Mouse (Mus musculus) ES-CJ7 (cell line): ENCODE measurements around the gene Cdk2.
A peak's percentile ranks its signal among the peaks of the same experiment; 100 is the strongest.

Source experiments
- DNase-seq: peaks from one replicate; pipeline ENCODE4 v3.0.0; 2011; ENCODE audit warnings: low read depth, low spot score

Gene Cdk2

DNA sequence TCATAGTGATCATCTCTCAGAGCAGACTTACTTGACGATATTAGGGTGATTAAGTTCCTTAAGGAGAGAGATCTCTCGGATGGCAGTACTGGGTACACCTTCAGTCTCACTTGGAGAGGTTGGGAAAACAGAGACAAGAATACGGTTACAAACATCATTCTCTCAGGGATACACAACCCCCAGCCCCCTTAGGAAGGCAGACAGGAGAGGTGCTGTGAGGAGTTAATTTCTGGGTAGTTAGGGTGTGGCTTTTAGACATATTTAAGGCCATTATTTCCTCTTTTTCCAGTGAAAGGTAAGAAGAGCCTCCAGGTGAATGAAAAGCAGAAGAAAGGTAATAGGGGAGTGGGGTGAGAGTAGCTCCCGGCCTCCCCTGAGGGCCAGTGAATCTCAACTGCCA lies 936 bp downstream of the Cdk2 start, which contains the start of gene Pmel:
Gene Pmel, plus strand, starts transcription at position 301 of the 400 bp plus-strand sequence.
- no peak for DNase-seq

- no peak for DNase-seq
Measured at GRCm38 (mm10) chr10:128702328-128703007, 2.4 kb downstream of the Cdk2 start.

- no peak for DNase-seq
Measured at GRCm38 (mm10) chr10:128700712-128701111, 4.1 kb downstream of the Cdk2 start.

DNA sequence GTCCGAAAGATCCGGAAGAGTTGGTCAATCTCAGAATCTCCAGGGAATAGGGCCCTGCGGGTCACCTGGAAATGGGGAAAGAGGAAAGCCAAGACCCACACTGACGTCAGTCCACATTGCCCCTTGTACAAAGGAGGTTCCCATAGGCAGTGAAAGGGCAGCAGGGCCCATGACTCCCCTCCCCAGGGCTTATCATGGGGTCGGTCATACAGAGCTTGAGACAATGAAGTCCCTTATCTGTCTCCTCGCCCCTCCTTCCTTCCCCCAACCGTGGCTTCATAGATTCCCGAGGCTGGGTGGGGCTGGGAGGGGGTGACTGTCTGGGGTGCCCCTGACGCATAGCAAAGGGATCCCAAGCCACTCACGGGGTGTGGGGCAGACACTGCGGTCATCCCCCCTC lies 5.2 kb downstream of the Cdk2 start:
- DNase-seq = no peak

- no peak for DNase-seq
Measured at GRCm38 (mm10) chr10:128699006-128699405, 5.8 kb downstream of the Cdk2 start.

DNA sequence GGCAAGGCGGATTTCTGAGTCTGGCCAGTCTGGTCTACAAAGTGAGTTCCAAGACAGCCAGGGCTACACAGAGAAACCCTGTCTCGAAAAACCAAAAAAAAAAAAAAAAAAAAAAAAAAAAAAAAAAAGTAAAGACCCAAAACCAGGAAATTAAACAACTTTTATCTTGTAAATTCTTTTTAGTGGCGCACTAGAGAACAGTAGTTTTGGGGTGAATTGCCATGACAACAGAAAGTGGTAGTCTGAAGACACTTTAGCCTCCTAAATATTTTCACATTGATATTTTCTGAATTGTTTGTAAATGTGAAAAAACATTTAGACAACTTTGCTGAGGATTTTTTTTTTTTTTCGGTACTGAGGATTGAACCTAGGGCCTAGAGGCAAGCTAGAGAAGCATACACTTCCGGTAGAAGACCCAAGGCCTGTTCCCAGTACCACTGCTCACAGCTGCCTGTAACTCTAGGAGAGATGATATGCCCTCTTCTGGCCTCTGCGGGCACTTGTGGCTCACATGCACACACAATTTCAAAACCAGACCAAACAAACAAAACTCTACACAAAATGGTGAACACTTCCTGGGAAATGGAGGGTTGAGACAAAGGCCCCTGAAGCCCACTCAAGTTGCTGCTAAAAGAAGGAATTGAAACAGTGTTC lies 7.6 kb downstream of the Cdk2 start:
- DNase-seq = peak; percentile 67

DNA sequence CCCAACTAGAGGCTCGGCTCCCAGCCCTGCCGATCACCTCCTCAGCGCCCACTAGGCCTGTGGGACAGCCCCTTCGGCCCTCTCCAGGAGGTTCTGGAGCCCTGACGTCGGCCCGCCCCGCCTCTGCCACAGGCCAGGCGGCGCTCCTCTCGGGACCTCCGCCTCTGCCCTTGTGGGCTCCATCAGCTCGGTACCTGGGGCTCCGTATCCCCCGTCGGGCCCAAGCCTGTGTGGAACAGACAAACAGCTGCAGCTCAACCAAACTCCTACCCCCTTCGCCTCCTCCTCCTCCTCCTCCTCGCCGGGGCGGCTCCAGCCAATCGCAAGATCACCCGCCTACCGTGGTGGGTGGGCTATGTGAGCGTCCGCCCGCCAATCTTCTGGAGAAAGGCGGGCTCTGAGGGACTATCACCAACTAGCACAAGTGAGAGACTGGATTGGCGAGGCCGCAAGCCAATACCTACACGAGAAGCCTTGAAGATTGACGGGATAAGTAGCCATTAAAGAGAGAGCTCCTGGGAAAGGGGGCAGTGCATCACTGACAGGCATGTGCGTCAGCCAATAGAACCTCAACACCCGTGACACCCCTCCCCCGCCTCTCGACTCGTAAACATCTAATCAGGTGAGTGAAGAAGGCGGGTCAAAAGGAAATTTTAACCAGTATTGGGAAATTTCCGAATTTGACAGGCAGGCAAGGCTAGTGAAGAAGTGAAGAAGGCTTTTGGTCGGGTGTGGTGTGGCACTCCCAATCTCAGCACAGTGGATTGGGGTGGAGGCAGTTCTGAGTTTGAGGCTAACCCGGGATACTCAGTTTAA lies 8.6 kb downstream of the Cdk2 start, which contains the start of gene Rab5b:
Gene Rab5b, minus strand, starts transcription at position 273 of the 816 bp plus-strand sequence.
- DNase-seq = peak; percentile 100

GRCm38 (mm10) chr10:128695411-128695991 lies 9.3 kb downstream of the Cdk2 start:
- DNase-seq = peak; percentile 54

DNA sequence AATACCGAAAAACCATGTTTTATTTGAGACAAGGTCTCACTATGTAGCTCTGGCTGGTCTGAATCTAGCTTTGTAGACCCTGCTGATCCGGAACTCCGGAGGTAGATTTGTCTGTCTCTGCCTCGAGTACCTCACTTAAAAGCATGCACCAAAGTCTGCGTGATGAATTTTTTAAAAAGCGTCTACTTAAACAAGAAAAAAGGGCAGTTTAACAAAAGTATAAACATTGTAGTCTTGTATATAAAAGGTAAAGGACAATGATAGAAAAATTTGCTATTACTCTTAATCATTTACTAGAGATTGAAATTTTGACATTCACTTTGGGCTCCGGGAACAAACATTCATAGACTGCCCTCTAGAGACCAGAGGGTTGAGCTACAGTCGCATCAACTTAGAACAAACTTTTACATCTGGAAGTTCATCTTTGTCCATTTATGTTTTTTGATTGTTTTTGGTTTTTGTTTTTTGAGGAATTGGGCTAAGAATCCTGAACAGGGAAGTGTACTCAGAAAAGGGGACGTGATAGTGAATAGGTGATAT lies 30.3 kb downstream of the Cdk2 start:
- DNase-seq = no peak

GRCm38 (mm10) chr10:128673763-128674468 lies 30.9 kb downstream of the Cdk2 start, which contains the start of gene Suox:
Suox (minus strand) TSS chr10:128674073.
- peak; percentile 73 for DNase-seq

DNA sequence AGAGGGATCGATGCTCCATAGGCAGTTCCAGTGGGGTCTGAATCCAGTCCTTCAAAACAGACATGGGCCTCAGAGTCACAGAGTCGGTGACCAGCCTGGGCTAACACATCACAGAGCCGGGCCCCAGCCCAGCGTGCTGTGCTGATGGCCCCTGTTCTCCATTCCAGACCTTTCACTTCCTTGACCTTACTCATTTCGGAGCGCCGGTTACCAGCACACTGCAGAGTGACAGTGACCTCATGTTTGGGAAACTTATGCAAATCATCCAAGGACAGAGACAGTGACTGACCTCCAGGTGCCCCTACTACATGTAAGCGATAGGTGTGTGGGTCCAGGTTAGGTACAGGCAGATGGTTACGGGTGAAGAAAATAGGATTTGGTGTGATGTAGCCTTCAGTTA lies 33.7 kb downstream of the Cdk2 start:
- no peak for DNase-seq

DNA sequence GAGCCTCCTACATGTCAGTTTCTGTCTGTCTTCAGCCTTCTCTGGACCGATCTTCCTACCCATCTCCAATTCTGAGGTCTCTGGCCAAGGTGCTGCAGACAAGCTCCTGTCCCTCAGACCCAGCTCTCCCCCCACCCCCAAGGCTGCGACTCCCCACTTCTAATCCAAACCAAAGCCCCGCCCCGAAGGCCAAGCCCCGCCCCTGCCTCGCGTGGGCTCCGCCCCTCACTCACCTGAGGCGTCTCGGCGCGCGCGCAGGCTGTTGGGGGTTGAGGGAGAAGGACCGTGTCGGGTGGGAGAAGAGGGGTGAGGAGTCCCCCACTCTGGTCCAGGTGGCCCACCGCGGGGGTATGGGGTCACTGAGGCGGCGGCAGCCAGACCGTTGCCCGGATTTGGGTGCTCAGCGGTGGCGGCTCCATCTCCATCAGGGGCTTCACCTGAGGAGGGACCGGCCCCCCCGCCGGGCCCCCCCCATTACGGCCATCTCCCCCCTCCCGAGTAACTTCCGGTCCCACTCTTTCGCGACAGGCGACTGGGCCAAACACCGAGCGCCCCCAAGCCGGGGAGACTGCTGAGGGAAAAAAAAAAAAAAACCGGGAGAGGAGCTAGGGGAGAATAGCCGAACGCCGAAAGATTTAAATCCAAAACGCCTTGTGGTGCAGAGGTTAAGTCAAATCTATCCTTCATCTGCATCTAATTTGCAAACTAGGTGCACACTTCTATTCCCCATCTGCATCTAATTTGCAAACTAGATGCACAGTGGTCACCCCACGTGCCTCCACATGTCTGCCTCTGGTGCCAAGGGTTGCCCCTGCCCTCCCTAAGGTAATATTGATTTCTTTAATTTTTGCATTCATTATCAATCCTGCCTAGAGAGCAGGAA lies 35.8 kb downstream of the Cdk2 start:
- peak; percentile 86 for DNase-seq

- no peak for DNase-seq
Measured at GRCm38 (mm10) chr10:128665806-128666205, 39.0 kb downstream of the Cdk2 start.

DNA sequence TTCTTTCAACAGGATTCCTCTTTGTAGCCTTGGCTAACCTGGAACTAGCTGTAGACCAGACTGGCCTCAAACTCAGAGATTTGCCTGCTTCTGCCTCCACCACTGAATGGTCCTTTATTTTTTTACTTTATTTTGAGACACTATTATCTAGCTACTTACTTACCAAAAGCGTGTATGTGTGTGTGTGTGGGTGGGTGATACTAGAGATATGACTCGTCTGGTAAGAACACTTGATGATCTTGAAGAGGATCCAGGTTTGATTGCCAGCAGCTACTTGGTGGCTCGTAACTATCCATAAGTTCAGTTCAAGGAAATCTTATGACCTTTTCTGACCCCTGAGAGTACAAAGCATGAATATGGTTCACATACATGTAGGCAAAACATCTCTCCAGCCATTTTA lies 39.5 kb downstream of the Cdk2 start:
- DNase-seq = no peak

DNA sequence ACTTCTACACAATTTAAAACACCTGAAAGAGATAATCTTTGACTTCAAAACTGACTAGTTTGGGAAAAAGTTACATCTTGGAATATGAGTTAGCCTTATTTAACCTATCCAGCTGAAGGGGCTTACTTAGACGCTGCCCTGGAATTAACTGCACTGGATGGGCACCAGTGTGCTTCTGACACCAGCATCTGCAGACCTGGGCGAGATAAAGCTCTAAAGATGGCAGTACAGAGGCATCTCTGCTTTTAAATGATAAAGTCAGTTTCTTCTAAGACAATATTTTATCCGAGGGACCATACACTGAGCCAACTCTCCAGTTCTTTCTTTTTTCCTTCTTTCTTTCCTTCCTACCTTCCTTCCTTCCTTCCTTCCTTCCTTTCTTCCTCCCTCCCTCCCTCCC lies 40.0 kb downstream of the Cdk2 start:
- DNase-seq = no peak

DNA sequence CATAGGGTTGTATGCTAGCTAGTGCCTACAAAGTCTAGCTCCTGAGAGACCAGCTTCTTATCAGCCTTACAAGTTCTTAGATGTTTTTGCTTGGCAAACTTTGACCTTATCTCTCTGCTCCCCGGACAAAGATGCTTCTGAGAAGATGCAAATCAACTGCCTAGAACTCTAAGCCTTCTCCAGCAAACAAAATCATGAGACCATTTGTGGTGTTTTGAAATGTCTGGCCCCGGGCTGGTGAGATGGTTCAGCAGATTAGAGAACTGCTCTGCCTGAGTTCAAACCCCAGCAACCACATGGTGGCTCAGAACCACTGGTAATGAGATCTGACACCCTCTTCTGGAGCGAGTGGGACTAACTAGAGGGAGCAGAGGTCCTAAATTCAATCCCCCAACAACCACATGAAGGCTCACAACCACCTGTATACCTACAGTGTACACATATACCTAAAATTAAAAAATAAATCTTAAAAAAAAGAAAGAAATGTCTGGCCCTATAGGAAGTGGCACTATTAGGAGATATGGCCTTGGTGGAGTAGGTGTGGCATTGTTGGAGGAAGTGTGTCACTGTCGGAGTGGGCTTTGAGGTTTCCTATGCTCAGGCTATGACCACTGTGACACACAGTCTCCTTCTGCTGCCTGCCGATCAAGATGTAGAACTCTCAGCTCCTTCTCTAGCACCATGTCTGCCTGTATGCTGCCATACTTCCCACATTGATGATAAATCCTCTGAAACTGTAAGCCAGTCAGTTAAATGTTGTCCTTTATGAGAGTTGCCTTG lies 41.2 kb downstream of the Cdk2 start:
- DNase-seq = no peak

- no peak for DNase-seq
Measured at GRCm38 (mm10) chr10:128662465-128662864, 42.4 kb downstream of the Cdk2 start.

- no peak for DNase-seq
Measured at GRCm38 (mm10) chr10:128659490-128659889, 45.3 kb downstream of the Cdk2 start.

DNA sequence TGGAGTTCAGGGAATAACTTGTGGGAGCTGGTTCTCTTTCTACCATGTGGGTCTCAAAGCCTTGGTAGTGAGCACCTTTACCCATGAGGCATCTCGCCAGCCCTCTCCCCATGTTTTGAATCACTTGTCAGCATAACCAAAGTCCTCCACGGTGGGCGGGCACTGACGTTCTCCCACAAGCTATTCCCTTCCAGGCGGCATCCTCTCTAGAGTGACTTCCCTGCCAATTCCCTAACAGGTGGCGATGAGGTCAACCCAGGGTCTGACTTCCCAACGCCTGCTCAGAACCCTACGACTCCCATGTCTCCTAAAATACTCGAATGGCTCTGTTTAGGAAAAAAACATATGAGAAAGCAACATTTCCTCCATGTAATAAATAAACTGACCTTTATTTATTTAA lies 47.0 kb downstream of the Cdk2 start:
- no peak for DNase-seq
